Mouse (Mus musculus): ENCODE results near the gene Sigmar1. TPM values are rescaled to one million over a fixed set of nuclear protein-coding genes. Genes with fewer than 3 reads are reported as not detected.

The Sigmar1 gene
- polyA plus RNA-seq, 1 experiment: 48.4 TPM

GRCm38 (mm10) chr4:41760911-41761310 lies 5.0 kb upstream of the Sigmar1 start:
- Histone ChIP-seq H3K4me3 (ENCODE audit: insufficient read depth, low read depth, low read length) (peak overlapping the region; percentile 63), H3K4me1 (ENCODE audit: control insufficient read depth, insufficient read depth, insufficient read length, low read length) (peaks cover 7% of the 10 kb centered on the region), H3K27ac (replicated peaks; ENCODE audit: low read depth, low read length) (peak overlapping the region; percentile 50)

GRCm38 (mm10) chr4:41760288-41760721 lies 4.3 kb upstream of the Sigmar1 start:
- H3K4me1 ChIP-seq (ENCODE audit: control insufficient read depth, insufficient read depth, insufficient read length, low read length): peaks cover 7% of the 10 kb centered on the region
- peak overlapping the region; percentile 63 for H3K4me3 ChIP-seq (ENCODE audit: insufficient read depth, low read depth, low read length)
- H3K27ac ChIP-seq (replicated peaks; ENCODE audit: low read depth, low read length): peak overlapping the region; percentile 69

GRCm38 (mm10) chr4:41759656-41760287 lies 3.8 kb upstream of the Sigmar1 start:
- Histone ChIP-seq H3K27ac (replicated peaks; ENCODE audit: low read depth, low read length) (peak overlapping the region; percentile 69), H3K4me3 (ENCODE audit: insufficient read depth, low read depth, low read length) (peak overlapping the region; percentile 31; the same call in 1 of the 2 replicates), H3K4me1 (ENCODE audit: control insufficient read depth, insufficient read depth, insufficient read length, low read length) (peaks cover 9% of the 10 kb centered on the region)

GRCm38 (mm10) chr4:41759206-41759605 lies 3.2 kb upstream of the Sigmar1 start:
- no peak overlapping the region for H3K4me3 ChIP-seq (ENCODE audit: insufficient read depth, low read depth, low read length)
- peak overlapping the region; percentile 69 for H3K27ac ChIP-seq (replicated peaks; ENCODE audit: low read depth, low read length)
- peaks cover 10% of the 10 kb centered on the region for H3K4me1 ChIP-seq (ENCODE audit: control insufficient read depth, insufficient read depth, insufficient read length, low read length)

DNA sequence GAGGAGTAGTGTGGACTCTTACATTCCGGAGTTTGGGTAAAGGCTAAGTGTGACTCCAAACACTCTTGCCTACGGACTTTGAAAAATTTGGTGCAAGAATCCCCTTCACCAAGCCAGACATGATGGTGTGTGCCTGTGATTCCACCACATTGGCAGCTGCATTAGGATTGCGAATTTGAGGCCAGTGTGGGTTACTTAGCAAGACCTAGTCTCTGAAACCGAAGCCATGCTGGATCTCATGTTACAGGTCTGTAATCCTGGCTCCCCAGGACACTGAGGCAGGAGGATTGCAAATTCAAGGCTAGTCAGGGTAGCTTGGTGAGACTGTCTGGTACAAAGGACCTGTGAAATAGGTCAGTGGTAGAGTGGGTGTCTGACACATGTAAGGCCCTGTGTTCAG lies 2.7 kb upstream of the Sigmar1 start:
- Histone ChIP-seq H3K27ac (replicated peaks; ENCODE audit: low read depth, low read length) (no peak overlapping the region), H3K4me1 (ENCODE audit: control insufficient read depth, insufficient read depth, insufficient read length, low read length) (peaks cover 10% of the 10 kb centered on the region), H3K4me3 (ENCODE audit: insufficient read depth, low read depth, low read length) (no peak overlapping the region)

GRCm38 (mm10) chr4:41758021-41758420 lies 2.1 kb upstream of the Sigmar1 start:
- Histone ChIP-seq H3K4me1 (ENCODE audit: control insufficient read depth, insufficient read depth, insufficient read length, low read length) (peaks cover 10% of the 10 kb centered on the region), H3K4me3 (ENCODE audit: insufficient read depth, low read depth, low read length) (no peak overlapping the region), H3K27ac (replicated peaks; ENCODE audit: low read depth, low read length) (no peak overlapping the region)

DNA sequence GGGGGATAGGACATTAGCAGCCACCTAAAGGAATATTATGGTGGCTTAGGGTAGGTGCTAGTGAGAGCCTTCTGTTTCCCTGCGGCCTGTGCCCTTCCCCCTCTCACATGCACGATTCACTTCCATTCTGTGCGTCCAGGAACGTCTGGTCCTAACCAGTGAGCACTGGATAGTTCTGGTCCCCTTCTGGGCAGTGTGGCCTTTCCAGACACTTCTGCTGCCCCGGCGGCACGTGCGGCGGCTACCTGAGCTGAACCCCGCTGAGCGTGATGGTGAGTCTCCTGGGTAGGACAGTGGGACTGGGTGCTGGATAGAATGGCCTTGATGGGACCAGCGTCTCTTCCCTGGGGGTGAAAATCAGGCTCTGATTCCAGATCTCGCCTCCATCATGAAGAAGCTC lies 1.4 kb upstream of the Sigmar1 start:
- Histone ChIP-seq H3K4me3 (ENCODE audit: insufficient read depth, low read depth, low read length) (no peak overlapping the region), H3K27ac (replicated peaks; ENCODE audit: low read depth, low read length) (no peak overlapping the region), H3K4me1 (ENCODE audit: control insufficient read depth, insufficient read depth, insufficient read length, low read length) (peaks cover 8% of the 10 kb centered on the region)

DNA sequence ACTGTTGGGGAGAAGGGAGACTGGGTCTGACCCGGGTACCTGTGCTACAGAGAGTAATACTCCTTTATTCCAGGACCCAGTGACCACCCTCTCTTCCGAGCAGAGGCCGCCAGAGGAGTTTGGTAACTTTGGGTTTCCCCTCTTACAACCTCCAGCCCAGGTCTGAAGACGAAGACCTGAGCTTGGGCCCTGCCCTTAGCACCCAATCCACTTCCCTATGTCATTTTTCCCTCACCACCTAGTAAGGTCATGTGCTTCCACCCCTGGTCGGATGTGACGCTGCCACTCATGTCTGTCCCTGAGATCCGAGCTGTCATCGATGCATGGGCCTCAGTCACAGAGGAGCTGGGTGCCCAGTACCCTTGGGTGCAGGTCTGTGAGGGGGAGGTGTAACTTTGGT lies 483 bp upstream of the Sigmar1 start:
- H3K4me3 ChIP-seq (ENCODE audit: insufficient read depth, low read depth, low read length): peak overlapping the region; percentile 81
- H3K27ac ChIP-seq (replicated peaks; ENCODE audit: low read depth, low read length): no peak overlapping the region
- H3K4me1 ChIP-seq (ENCODE audit: control insufficient read depth, insufficient read depth, insufficient read length, low read length): peaks cover 8% of the 10 kb centered on the region

GRCm38 (mm10) chr4:41754797-41755337 lies 1.1 kb downstream of the Sigmar1 start, which contains the start of gene Galt:
Gene Galt (plus strand): TSS chr4:41755228.
- Histone ChIP-seq H3K4me1 (ENCODE audit: control insufficient read depth, insufficient read depth, insufficient read length, low read length) (peaks cover 3% of the 10 kb centered on the region; the same call in 1 of the 2 replicates), H3K27ac (replicated peaks; ENCODE audit: low read depth, low read length) (peak within 1 kb of the TSS; percentile 90), H3K4me3 (ENCODE audit: insufficient read depth, low read depth, low read length) (peak within 1 kb of the TSS; percentile 81)

- H3K4me1 ChIP-seq (ENCODE audit: control insufficient read depth, insufficient read depth, insufficient read length, low read length): peaks cover 6% of the 10 kb centered on the region; the same call in 1 of the 2 replicates
- no peak overlapping the region for H3K4me3 ChIP-seq (ENCODE audit: insufficient read depth, low read depth, low read length)
- H3K27ac ChIP-seq (replicated peaks; ENCODE audit: low read depth, low read length): no peak overlapping the region
Observed at GRCm38 (mm10) chr4:41745021-41745420, 10.9 kb downstream of the Sigmar1 start.

- Histone ChIP-seq H3K4me1 (ENCODE audit: control insufficient read depth, insufficient read depth, insufficient read length, low read length) (peaks cover 8% of the 10 kb centered on the region; the same call in 1 of the 2 replicates), H3K27ac (replicated peaks; ENCODE audit: low read depth, low read length) (no peak overlapping the region), H3K4me3 (ENCODE audit: insufficient read depth, low read depth, low read length) (no peak overlapping the region)
Observed at GRCm38 (mm10) chr4:41744131-41744530, 11.8 kb downstream of the Sigmar1 start.

DNA sequence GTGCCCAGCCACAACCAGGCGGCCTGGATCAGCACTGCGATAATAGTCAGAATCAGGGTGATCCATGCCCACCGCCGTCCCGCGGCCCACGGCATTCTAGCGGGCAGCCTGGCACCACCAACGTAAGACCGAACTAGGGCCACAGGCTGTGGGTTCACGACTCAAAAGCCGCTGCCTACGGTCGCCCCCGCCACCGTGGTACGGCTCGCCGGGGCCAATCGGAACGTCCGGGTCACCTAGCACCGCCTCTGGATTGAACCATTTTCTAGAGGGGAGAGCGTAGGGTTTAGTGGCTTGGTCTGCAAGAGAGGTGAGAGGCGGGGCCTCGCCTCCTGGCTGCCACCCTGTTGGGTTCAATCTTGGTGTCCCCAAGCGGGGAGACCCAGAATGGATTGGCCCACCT lies 14.8 kb downstream of the Sigmar1 start:
- Histone ChIP-seq H3K27ac (replicated peaks; ENCODE audit: low read depth, low read length) (peak overlapping the region; percentile 77), H3K4me3 (ENCODE audit: insufficient read depth, low read depth, low read length) (peak overlapping the region; percentile 93), H3K4me1 (ENCODE audit: control insufficient read depth, insufficient read depth, insufficient read length, low read length) (peaks cover 8% of the 10 kb centered on the region; the same call in 1 of the 2 replicates)

- Histone ChIP-seq H3K27ac (replicated peaks; ENCODE audit: low read depth, low read length) (peak overlapping the region; percentile 77), H3K4me1 (ENCODE audit: control insufficient read depth, insufficient read depth, insufficient read length, low read length) (peaks cover 8% of the 10 kb centered on the region; the same call in 1 of the 2 replicates), H3K4me3 (ENCODE audit: insufficient read depth, low read depth, low read length) (peak overlapping the region; percentile 93)
Observed at GRCm38 (mm10) chr4:41740380-41741157, 15.4 kb downstream of the Sigmar1 start.

GRCm38 (mm10) chr4:41739260-41739659 lies 16.7 kb downstream of the Sigmar1 start:
- no peak overlapping the region for H3K27ac ChIP-seq (replicated peaks; ENCODE audit: low read depth, low read length)
- no peak overlapping the region for H3K4me3 ChIP-seq (ENCODE audit: insufficient read depth, low read depth, low read length)
- H3K4me1 ChIP-seq (ENCODE audit: control insufficient read depth, insufficient read depth, insufficient read length, low read length): peaks cover 8% of the 10 kb centered on the region; the same call in 1 of the 2 replicates

- H3K4me1 ChIP-seq (ENCODE audit: control insufficient read depth, insufficient read depth, insufficient read length, low read length): peaks cover 8% of the 10 kb centered on the region; the same call in 1 of the 2 replicates
- no peak overlapping the region for H3K4me3 ChIP-seq (ENCODE audit: insufficient read depth, low read depth, low read length)
- no peak overlapping the region for H3K27ac ChIP-seq (replicated peaks; ENCODE audit: low read depth, low read length)
Observed at GRCm38 (mm10) chr4:41738256-41738603, 17.7 kb downstream of the Sigmar1 start.
